Mouse (Mus musculus) layer of hippocampus, adult 18-20 months (tissue): Measurements from ENCODE around the gene Olfr315. TPM values are rescaled to one million over a fixed set of nuclear protein-coding genes. Genes with fewer than 3 reads are reported as not detected.
"Not testable (repeated sequence)": the region's sequence is repeated elsewhere in the genome, so short reads cannot be mapped to it uniquely, and the experiment has no call there.

ENCODE experiments used
- DNase-seq, 2 experiments: peaks; one replicate each; pipeline ENCODE4 v3.0.0; 2022; ENCODE audit warnings: low spot score in 2 of 2
- long read RNA-seq: library from polyadenylated mRNA; stranded (forward); transcript quantifications from one replicate; pipeline ENCODE4 v2.0.0, GENCODE M21; 2021
- total RNA-seq, 2 experiments: library from RNA; stranded (reverse); gene quantifications; 2 replicates each; pipeline ENCODE4 v1.2.3; 2021

Olfr315 gene
- total RNA-seq: not detected
- long read RNA-seq: 0 reads

DNA sequence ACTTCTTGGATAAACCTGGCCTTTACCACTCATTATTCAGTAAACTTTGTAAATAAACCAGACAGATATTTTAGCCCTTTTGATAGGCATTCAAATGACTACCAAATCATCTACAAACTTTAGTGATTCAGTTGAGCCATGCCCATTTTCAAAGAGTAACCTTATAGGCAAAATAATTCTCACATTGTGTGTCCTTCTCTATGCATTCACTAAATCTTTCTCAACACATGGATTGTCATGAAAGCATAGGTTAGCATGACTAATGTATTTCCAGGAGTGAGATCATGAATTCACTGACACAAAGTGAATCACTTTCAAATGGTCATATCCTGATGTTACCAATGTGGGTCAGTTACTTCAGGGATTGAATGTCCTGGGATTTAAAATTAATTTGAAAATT lies at the start of gene Olfr315:
Olfr315 (plus strand) TSS at position 301 of the 400 bp plus-strand sequence.
- no peak for DNase-seq

GRCm38 (mm10) chr11:58723914-58724313 lies 49.1 kb upstream of the Olfr315 start, which contains the start of gene Olfr318:
Gene Olfr318, minus strand, starts transcription at chr11:58724014.
- no peak for DNase-seq

DNA sequence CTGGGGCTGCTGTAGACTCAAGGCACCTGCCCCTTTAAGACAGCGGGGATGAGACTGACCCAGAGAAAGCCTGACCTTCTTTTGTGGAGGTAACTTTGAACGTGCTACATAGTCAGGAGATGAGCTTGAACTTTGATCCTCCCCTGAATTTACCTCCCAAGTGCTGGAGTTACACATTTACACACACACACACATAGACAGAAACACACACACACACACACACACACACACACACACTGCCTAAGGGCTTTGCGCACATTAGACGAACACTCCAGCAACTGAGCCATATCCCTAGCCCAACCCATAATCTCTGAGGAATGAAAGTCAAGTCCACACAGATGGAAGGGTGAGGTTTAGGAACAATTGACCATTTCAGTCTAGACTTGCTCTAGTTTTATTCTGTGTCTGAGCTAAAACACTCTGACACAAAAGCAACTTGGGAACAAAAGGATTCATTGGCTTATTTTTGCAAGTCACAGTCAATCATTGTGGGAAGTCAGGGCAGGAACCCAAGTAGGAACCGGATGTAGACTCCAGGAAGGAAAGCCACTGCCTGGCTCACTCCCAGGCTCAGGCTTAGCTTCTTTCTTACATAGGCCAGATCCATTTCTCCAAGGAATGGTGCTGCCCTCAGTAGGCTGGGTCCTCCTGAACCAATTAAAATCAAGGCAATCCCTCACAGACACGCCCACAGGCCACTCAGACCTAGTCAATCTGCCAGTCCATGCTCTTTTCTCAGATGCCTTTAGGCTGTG lies 44.9 kb upstream of the Olfr315 start:
- DNase-seq: not testable (repeated sequence)

GRCm38 (mm10) chr11:58733372-58733771 lies 39.6 kb upstream of the Olfr315 start:
- peak; percentile 40 to 73 for DNase-seq

DNA sequence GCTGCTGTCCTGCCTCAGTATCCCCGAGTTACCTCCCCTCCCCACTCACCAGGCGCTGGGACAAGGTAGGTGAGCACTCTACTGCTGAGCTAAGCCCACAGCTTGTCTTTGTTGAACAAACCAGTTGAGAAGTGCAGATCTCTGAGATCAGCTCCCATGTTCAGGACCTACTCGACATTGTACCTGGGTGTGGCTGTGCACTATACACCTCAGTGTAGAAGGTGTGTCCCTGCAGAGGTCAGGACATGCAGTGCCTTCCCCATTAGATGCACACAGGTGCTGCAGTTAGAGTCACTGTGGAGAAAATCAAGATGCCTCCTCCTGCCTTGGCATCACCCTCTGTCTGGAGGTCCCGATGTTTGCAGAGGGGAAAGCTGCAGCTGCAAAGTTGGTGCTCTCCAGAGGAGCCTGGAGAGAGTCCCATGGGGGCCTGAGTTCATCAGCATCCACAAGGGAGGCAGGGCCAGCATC lies 34.2 kb upstream of the Olfr315 start, which contains the start of gene Olfr317:
Olfr317 (minus strand) TSS at position 421 of the 471 bp plus-strand sequence.
- no peak for DNase-seq

DNA sequence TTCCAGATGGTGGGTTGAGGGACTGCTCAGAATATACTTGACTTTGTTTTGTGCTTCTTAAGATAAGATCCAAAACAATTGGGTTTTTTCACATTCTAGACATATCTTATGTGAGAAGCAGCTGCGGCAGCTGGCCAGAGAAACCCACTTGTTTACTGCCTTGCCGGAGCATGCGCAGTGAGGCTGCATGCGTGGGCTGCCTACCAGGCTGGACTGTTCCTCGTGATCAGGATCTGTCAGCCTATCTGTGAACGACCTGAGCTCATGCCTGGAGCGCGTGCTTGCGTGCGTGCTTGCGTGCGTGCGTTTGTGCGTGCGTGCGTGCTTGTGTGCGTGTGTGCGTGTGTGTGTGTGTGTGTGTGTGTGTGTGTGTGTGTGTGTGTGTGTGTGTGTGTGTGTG lies 21.9 kb upstream of the Olfr315 start:
- peak; percentile 47 to 53 for DNase-seq

DNA sequence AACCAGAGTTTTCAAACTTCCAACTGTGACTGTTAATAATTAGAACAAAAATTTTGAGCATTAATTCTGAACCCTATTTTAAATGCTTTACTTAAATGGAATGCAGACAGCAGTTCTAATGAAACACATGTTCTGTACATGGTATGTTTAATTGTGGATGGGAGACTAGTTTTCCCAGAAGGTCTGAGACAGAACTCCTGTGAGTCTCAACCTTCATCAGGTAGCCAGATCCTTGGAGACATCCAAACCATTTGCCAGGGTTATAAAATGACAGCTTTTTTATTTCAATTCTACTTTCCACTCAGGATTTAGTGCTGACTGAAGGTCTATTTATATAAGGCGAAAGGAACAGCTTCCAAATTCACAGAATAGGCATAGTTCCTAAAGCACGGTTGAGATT lies 20.6 kb upstream of the Olfr315 start, which contains the start of gene Olfr316:
Olfr316 (plus strand) TSS at position 301 of the 400 bp plus-strand sequence.
- DNase-seq: no peak

GRCm38 (mm10) chr11:58782480-58783089 lies 9.6 kb downstream of the Olfr315 start, which contains the start of gene Olfr314:
Gene Olfr314, plus strand, starts transcription at chr11:58782952.
- no peak for DNase-seq

GRCm38 (mm10) chr11:58784182-58784581 lies 11.2 kb downstream of the Olfr315 start:
- no peak for DNase-seq

- DNase-seq: no peak
Observed at GRCm38 (mm10) chr11:58787651-58788050, 14.7 kb downstream of the Olfr315 start.

DNA sequence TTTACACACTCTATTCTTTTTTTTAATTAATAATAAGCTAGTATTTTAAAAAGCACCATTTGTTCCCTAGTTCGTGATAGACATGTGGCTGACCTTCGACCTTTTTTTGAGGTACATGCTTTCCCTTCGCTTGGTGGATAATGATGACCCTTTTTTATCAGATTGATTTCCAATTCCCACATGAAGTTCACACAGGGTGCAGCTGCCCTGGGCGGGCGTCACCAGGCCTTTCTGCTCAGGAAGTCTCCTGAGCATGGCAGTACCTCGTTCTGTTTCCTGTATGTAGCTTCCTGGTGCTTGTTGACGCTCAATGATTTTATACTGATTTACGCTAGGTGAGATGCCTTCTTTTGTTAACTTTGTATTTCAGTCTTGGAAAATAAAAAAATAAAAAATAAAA lies 15.4 kb downstream of the Olfr315 start:
- DNase-seq: no peak

GRCm38 (mm10) chr11:58789532-58789931 lies 16.5 kb downstream of the Olfr315 start:
- DNase-seq: no peak

DNA sequence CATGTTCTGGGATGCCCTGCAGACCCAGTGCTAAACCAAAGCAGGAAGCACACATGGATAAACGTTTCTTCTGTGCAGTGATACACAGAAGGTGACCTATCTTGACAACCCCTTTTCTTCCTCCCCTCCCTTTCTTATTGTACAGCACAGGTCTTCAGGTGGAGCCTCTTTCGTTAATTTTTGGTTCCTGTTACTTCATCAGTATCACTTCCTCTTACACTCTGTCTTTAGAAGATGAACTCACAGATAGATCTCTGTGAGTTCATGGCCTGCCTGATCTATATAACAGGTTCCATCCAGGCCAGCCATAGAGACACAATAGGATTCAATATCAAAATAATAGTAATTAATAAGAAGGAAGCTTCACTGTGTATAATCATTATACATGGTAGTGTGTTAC lies 17.1 kb downstream of the Olfr315 start:
- DNase-seq: no peak

GRCm38 (mm10) chr11:58790646-58791045 lies 17.7 kb downstream of the Olfr315 start:
- DNase-seq: no peak

GRCm38 (mm10) chr11:58795856-58796255 lies 22.9 kb downstream of the Olfr315 start:
- no peak for DNase-seq

DNA sequence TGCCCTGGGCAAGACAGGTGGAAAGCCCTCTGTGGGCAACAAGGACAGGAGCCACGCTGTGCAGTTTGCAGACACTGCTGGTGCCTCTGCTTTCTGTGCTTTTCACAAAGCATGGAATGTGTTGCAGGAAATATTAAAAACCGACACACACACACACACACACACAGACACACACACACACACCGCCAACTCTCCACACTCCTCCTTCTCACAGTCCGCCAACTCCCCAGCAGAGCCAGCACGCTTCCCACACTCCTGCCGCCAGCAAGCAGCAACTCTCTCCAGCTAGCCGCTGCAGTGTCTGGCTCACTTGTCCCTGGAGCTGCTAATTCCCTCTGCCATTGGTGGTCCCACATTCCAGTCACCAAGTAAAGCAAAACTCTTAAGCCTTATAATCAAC lies 23.9 kb downstream of the Olfr315 start:
- peak; percentile 67 to 89 for DNase-seq

DNA sequence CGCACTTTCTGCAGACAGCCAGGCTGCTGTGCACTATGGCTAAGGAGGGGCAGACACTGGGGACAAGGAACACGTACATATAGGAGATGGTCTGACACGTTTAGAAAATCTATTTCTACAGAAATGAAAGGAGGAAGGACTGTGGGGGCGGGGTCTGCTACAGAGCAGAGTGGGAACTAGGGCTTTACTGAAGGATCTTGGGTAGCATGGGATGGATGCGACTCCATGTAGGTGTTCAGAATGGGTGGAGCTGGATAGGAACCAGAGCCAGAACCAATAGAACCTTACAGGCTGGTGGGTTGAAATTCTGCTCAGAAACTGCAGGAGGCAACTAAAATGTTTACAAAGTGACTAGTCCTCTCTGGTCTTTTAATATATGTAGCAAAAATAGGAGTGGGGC lies 26.8 kb downstream of the Olfr315 start:
- no peak for DNase-seq

DNA sequence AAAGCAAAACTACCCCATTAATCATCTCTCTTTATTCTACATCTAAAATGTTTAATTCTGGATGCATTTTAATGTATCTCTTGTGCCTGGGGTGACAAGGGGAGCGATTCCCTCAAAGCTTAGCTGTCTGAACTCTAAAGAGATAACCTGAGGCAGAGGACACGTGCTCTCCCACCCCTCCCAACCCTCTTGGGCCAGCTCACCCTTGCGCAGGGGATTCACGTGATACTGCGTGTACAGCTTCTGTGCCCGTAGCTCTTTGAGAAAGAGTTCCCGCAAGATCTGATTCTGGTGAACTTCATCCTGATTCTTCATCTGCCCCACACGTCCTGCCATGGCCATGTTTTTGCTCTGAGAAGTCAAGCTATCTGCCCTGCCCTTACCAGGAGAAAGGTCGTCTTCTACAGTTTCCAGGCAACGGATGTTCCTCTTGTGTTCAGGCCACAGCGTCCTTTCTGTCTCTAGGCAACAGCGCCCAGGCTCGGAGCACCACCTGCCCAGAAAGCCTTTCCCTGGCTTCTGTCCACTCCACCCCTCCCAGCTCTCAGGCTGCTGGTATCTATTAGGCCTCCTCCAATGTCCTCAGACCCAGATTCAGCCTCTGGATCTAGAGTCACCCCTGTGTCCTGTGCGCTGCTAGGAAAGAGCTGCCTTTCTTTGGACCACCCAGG lies 28.7 kb downstream of the Olfr315 start, which contains the start of gene Fam183b:
Fam183b (minus strand) TSS at position 403 of the 671 bp plus-strand sequence.
- peak; percentile 22 to 63 for DNase-seq

GRCm38 (mm10) chr11:58803871-58804270 lies 30.9 kb downstream of the Olfr315 start:
- no peak for DNase-seq

DNA sequence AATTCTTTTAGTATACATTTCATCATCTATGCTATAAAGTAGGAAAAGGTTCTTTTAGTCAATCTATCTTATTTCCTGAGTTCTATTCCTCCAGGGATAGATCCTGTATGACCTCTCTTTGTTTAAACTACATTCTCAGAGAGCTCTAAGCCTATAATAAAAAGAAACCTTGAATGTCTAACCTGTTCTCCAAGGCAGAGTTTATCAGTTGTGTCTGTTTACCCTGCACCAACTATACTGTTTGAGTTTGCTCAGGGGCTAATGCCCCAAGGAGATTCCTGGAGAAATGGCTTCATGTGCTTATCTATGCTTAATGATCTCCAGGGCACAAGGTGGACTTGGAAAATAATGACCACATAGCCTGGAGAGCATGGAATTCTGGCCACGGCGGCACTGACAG lies 31.4 kb downstream of the Olfr315 start:
- no peak for DNase-seq

DNA sequence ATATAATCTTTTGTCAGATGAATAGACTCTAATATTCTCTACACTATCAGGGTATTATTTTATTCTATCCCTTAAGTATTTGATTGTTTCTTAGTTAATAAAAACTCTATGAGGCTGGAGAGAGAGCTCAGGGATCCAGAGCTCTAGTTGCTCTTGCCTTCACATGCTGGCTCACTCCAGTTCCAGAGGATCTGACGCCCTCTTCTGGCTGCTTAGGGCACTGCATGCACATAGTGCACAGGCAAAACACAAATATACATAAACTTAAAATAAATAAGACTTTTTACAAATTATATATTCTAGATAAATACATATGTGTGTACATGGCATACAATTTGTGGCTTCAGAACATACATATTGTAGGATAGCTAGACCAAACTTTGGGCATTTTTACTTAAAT lies 39.0 kb downstream of the Olfr315 start:
- DNase-seq: no peak

GRCm38 (mm10) chr11:58814700-58815099 lies 41.7 kb downstream of the Olfr315 start, which contains the start of gene Olfr313:
Gene Olfr313, plus strand, starts transcription at chr11:58815000.
- DNase-seq: not testable (repeated sequence)
